Mouse (Mus musculus) right cerebral cortex, postnatal 4 days (tissue): ENCODE data around the gene Caap1.

Source experiments
- DNase-seq: peaks from one replicate; pipeline ENCODE4 v3.0.0-alpha.2; 2022

Gene Caap1

GRCm38 (mm10) chr4:94476749-94477399 is 79.7 kb downstream of the Caap1 start:
- no peak for DNase-seq

DNA sequence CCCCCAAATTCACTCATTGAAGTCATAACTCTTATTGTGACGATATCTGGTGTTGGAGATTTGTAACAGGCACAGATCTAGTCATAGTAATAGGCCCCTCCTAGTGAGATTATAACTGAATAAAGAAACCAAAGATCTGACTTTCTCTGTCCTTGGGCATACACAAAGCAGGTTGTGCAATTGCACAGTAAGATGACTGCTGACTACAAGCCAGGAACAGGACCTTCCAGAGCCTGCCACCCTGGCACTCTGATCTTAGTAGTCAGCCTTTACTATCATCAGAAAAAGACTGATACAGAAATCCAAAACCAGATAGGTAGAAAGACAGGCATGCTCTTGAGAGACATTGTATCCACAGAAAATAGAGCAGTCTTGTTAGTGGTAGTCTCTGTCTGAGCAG is 83.3 kb downstream of the Caap1 start:
- DNase-seq: no peak

GRCm38 (mm10) chr4:94459424-94459823 is 97.2 kb downstream of the Caap1 start:
- no peak for DNase-seq

DNA sequence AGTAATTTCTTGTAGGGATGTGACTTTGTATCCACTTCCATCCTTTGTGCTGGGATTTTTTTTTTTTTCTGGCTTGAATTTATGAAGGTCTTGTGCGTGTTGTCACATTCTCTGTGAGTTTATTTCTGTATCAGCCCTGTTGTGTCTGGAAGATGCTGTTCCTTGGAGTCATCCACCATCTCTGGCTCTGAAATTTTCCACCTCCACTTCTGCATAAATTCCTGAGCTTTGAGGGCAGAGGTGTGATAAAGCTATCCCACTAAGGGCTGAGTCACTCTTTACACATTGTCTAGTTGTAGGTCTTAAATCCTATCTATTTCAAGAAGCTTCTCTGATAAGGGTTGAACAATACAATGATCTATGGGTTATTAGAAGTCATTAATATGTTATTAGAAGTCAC is 101.7 kb downstream of the Caap1 start:
- no peak for DNase-seq
